Mouse (Mus musculus): Measurements from ENCODE around the gene Kif26a. TPM values are rescaled to one million over a fixed set of nuclear protein-coding genes. Genes with fewer than 3 reads are reported as not detected.

Kif26a gene
- polyA plus RNA-seq (2014; fragmentation: Nextera tagmentation; extraction: Ambion mirVana), result 2.2 and 2.3 TPM in 2 replicates

- TF ChIP-seq CTCF (IDR thresholded peaks at IDR 0.05; ENCODE audit: low read depth), result peak; percentile 77
- under 1% methylated on average over 68 of the region's 68 CpGs for WGBS
- DNase-seq (peak; percentile 73), ATAC-seq (ENCODE audit: insufficient read depth) (peak; percentile 75)
- Histone ChIP-seq H3K4me3 (ENCODE audit: low read depth, low read length) (peak within 1 kb of the TSS; percentile 52), H3K27ac (ENCODE audit: low read depth) (peak within 1 kb of the TSS; percentile 60; the same call in 1 of the 2 replicates), H3K4me1 (ENCODE audit: insufficient read depth) (no peaks in the 10 kb centered on the region), H3K36me3 (ENCODE audit: insufficient read depth) (no peaks in the 10 kb centered on the region), H3K9me3 (ENCODE audit: low read depth, low read length) (no peaks in the 10 kb centered on the region), H3K27me3 (ENCODE audit: insufficient read depth, low read length) (peaks cover 58% of the 10 kb centered on the region), H3K4me2 (peak within 1 kb of the TSS; percentile 89), H3K9ac (peak within 1 kb of the TSS; percentile 64)
Observed at GRCm38 (mm10) chr12:112145875-112146651, at the start of gene Kif26a. TSS of gene Kif26a (plus strand) at chr12:112146208.

- no peak overlapping the region for H3K9ac ChIP-seq
- WGBS, result 42% methylated on average over 8 of the region's 8 CpGs
- peaks cover 3% of the 10 kb centered on the region; the same call in 1 of the 2 replicates for H3K4me1 ChIP-seq (ENCODE audit: insufficient read depth)
- TF ChIP-seq CTCF (IDR thresholded peaks at IDR 0.05; ENCODE audit: low read depth), result no peak
- no peaks in the 10 kb centered on the region for H3K27me3 ChIP-seq (ENCODE audit: insufficient read depth, low read length)
- ATAC-seq (ENCODE audit: insufficient read depth), result peak; percentile 73
- DNase-seq, result peak; percentile 53
- no peaks in the 10 kb centered on the region for H3K36me3 ChIP-seq (ENCODE audit: insufficient read depth)
- H3K27ac ChIP-seq (ENCODE audit: low read depth), result 0 out of 2 replicates have a peak overlapping the region, but pooled peaks have one; percentile 46
- H3K4me2 ChIP-seq, result 0 out of 2 replicates have a peak overlapping the region, but pooled peaks have one; percentile 15
- no peak overlapping the region for H3K4me3 ChIP-seq (ENCODE audit: low read depth, low read length)
- no peaks in the 10 kb centered on the region for H3K9me3 ChIP-seq (ENCODE audit: low read depth, low read length)
Observed at GRCm38 (mm10) chr12:112096733-112097117, 49.3 kb upstream of the Kif26a start.

- Histone ChIP-seq H3K4me2 (no peak overlapping the region), H3K9me3 (ENCODE audit: low read depth, low read length) (no peaks in the 10 kb centered on the region), H3K4me3 (ENCODE audit: low read depth, low read length) (no peak overlapping the region), H3K27ac (ENCODE audit: low read depth) (no peak overlapping the region), H3K4me1 (ENCODE audit: insufficient read depth) (peaks cover 3% of the 10 kb centered on the region; the same call in 1 of the 2 replicates), H3K36me3 (ENCODE audit: insufficient read depth) (no peaks in the 10 kb centered on the region), H3K9ac (no peak overlapping the region), H3K27me3 (ENCODE audit: insufficient read depth, low read length) (no peaks in the 10 kb centered on the region)
- no peak for DNase-seq
- 61% methylated on average over 4 of the region's 4 CpGs for WGBS
- ATAC-seq (ENCODE audit: insufficient read depth), result no peak
- TF ChIP-seq CTCF (IDR thresholded peaks at IDR 0.05; ENCODE audit: low read depth), result no peak
Observed at GRCm38 (mm10) chr12:112100106-112100505, 45.9 kb upstream of the Kif26a start.

GRCm38 (mm10) chr12:112101045-112101444 is 45.0 kb upstream of the Kif26a start:
- Histone ChIP-seq H3K9me3 (ENCODE audit: low read depth, low read length) (no peaks in the 10 kb centered on the region), H3K36me3 (ENCODE audit: insufficient read depth) (no peaks in the 10 kb centered on the region), H3K4me3 (ENCODE audit: low read depth, low read length) (no peak overlapping the region), H3K4me2 (no peak overlapping the region), H3K9ac (no peak overlapping the region), H3K27me3 (ENCODE audit: insufficient read depth, low read length) (no peaks in the 10 kb centered on the region), H3K4me1 (ENCODE audit: insufficient read depth) (peaks cover 3% of the 10 kb centered on the region; the same call in 1 of the 2 replicates), H3K27ac (ENCODE audit: low read depth) (no peak overlapping the region)
- ATAC-seq (ENCODE audit: insufficient read depth) (no peak), DNase-seq (peak; percentile 54)
- 41% methylated on average over 4 of the region's 4 CpGs for WGBS
- TF ChIP-seq CTCF (IDR thresholded peaks at IDR 0.05; ENCODE audit: low read depth), result peak; percentile 50

- no peak for DNase-seq
- Histone ChIP-seq H3K9me3 (ENCODE audit: low read depth, low read length) (no peaks in the 10 kb centered on the region), H3K4me1 (ENCODE audit: insufficient read depth) (no peaks in the 10 kb centered on the region), H3K36me3 (ENCODE audit: insufficient read depth) (no peaks in the 10 kb centered on the region), H3K4me3 (ENCODE audit: low read depth, low read length) (no peak overlapping the region), H3K4me2 (no peak overlapping the region), H3K9ac (no peak overlapping the region), H3K27ac (ENCODE audit: low read depth) (no peak overlapping the region), H3K27me3 (ENCODE audit: insufficient read depth, low read length) (no peaks in the 10 kb centered on the region)
- no peak for TF ChIP-seq CTCF (IDR thresholded peaks at IDR 0.05; ENCODE audit: low read depth)
- WGBS, result 81% methylated on average over 5 of the region's 5 CpGs
- no peak for ATAC-seq (ENCODE audit: insufficient read depth)
Observed at GRCm38 (mm10) chr12:112103179-112103578, 42.8 kb upstream of the Kif26a start.

GRCm38 (mm10) chr12:112104890-112105289 is 41.1 kb upstream of the Kif26a start:
- Histone ChIP-seq H3K9ac (no peak overlapping the region), H3K27ac (ENCODE audit: low read depth) (no peak overlapping the region), H3K9me3 (ENCODE audit: low read depth, low read length) (no peaks in the 10 kb centered on the region), H3K27me3 (ENCODE audit: insufficient read depth, low read length) (no peaks in the 10 kb centered on the region), H3K4me3 (ENCODE audit: low read depth, low read length) (no peak overlapping the region), H3K4me1 (ENCODE audit: insufficient read depth) (no peaks in the 10 kb centered on the region), H3K36me3 (ENCODE audit: insufficient read depth) (no peaks in the 10 kb centered on the region), H3K4me2 (no peak overlapping the region)
- TF ChIP-seq CTCF (IDR thresholded peaks at IDR 0.05; ENCODE audit: low read depth), result no peak
- no peak for DNase-seq
- no peak for ATAC-seq (ENCODE audit: insufficient read depth)
- WGBS, result 83% methylated on average over 11 of the region's 11 CpGs

- Histone ChIP-seq H3K9ac (no peak within 1 kb of the TSS), H3K9me3 (ENCODE audit: low read depth, low read length) (no peaks in the 10 kb centered on the region)
- TF ChIP-seq CTCF (IDR thresholded peaks at IDR 0.05; ENCODE audit: low read depth), result no peak
Observed at GRCm38 (mm10) chr12:112106541-112106971, 39.5 kb upstream of the Kif26a start, which contains the start of gene Aspg. TSS of gene Aspg (plus strand) at chr12:112106679.

More at GRCm38 (mm10) chr12:112106541-112106971, 39.5 kb upstream of the Kif26a start, which contains the start of gene Aspg:
- ATAC-seq (ENCODE audit: insufficient read depth) (peak; percentile 90), DNase-seq (peak; percentile 73)
- under 1% methylated on average over 14 of the region's 14 CpGs for WGBS
- Histone ChIP-seq H3K36me3 (ENCODE audit: insufficient read depth) (no peaks in the 10 kb centered on the region), H3K4me3 (ENCODE audit: low read depth, low read length) (peak within 1 kb of the TSS; percentile 29), H3K4me1 (ENCODE audit: insufficient read depth) (no peaks in the 10 kb centered on the region), H3K27ac (ENCODE audit: low read depth) (no peak within 1 kb of the TSS), H3K27me3 (ENCODE audit: insufficient read depth, low read length) (no peaks in the 10 kb centered on the region), H3K4me2 (peak within 1 kb of the TSS; percentile 56)
